ENCODE assay signal across 11 mouse cellular contexts in the genomic region with DNA sequence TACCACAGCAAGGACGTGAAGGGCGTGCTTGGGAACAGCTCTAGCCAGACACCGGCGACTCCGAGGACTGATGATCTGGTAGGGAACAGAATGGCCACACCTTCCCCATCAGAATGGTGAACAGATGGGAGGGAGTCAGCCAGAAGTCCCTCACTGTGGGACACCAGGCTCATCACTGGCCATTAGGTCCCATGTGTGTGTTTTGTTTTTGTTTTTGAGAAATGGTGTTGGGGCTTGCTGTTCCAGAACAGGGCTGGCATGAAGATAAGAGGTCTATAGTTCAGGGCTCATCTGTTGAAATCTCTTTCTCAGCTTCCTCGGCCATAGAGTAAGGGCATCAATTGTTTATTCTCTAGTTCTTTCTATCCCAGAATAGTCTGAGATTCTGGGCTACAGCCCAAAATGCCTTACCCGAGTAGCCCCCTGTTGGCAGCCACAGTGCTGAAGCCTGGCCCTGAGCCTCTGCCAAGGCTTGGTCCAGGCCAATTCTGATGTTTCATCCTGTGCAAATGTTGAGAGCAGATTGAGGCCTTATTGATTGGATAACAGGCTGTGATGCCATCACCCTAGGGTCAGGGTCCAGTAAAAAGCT. TPM values are rescaled to one million over a fixed set of nuclear protein-coding genes. Genes with fewer than 3 reads are reported as not detected.
DNase-seq lines count a peak whose midpoint lies in the region; ATAC-seq and TF ChIP-seq lines count a peak whose summit lies in the region.
"Had no signal": no experiment of that assay in that cellular context is flagged by ENCODE, and none has a peak within 500 bp of the region (broad histone marks: within the 10 kb centered on the region; RNA-seq: fewer than 3 reads in every experiment).

No protein-coding gene starts in this region.

- no peak overlapping the region; the same call in 1 of the 2 replicates for H3K27ac ChIP-seq in heart, embryonic 10.5 days
- H3K27ac ChIP-seq in cortical plate, adult 2 months (ENCODE audit: insufficient read depth, low read length) = peak overlapping the region; percentile 80; the same call in 1 of the 2 replicates
- H3K27ac ChIP-seq: liver, embryonic 15.5 days had no signal

- H3K4me3 ChIP-seq in heart, embryonic 10.5 days = no peak overlapping the region
- no peak overlapping the region for H3K4me3 ChIP-seq in cortical plate, adult 2 months (ENCODE audit: insufficient read depth, low read length)
- H3K4me3 ChIP-seq: liver, embryonic 15.5 days had no signal

- intact Hi-C loops in left cerebral cortex, postnatal 4 days (cut with DNase I) = no loop called here

- TF ChIP-seq CTCF in brain, embryonic 14.5 days (IDR thresholded peaks at IDR 0.05; ENCODE audit: borderline replicate concordance, extremely low read depth, insufficient read depth, insufficient read length) = no peak
- TF ChIP-seq CTCF in cortical plate, adult 2 months (IDR thresholded peaks at IDR 0.05; ENCODE audit: extremely low read depth, insufficient read depth, low read length) = no peak

- H3K4me1 ChIP-seq in heart, embryonic 10.5 days = peaks cover 35% of the 10 kb centered on the region
- H3K4me1 ChIP-seq in cortical plate, adult 2 months (ENCODE audit: control insufficient read depth, insufficient read depth, low read length) = peaks cover 13% of the 10 kb centered on the region

- 66% methylated on average over 7 of the region's 7 CpGs for WGBS in heart, embryonic 10.5 days

- H3K27me3 ChIP-seq in heart, embryonic 10.5 days (ENCODE audit: insufficient read depth, poor library complexity, severe bottlenecking) = peaks cover 24% of the 10 kb centered on the region; the same call in 1 of the 2 replicates

- no peaks in the 10 kb centered on the region for H3K9me3 ChIP-seq in heart, embryonic 10.5 days
- H3K9me3 ChIP-seq: liver, embryonic 15.5 days had no signal

- ATAC-seq in megakaryocyte-erythroid progenitor cell, adult 5-6 weeks (replicated peaks; ENCODE audit: low FRiP score, low TSS enrichment, poor library complexity, severe bottlenecking) = no peak

- H3K36me3 ChIP-seq in heart, embryonic 10.5 days = 0 out of 2 replicates have a peak, but pooled peaks cover 5% of the 10 kb centered on the region
- H3K36me3 ChIP-seq: liver, embryonic 15.5 days had no signal

- peak; percentile 72 for DNase-seq in heart, postnatal 4 days
- DNase-seq in heart, embryonic 10.5 days (ENCODE audit: low spot score) = no peak
- DNase-seq in brain, embryonic 14.5 days (ENCODE audit: low read depth) = peak; percentile 89
- DNase-seq in left cerebral cortex, postnatal 4 days = peak; percentile 95
- no peak for DNase-seq in frontal cortex, postnatal 14 days (ENCODE audit: low spot score in 2 of 2)
- DNase-seq in spleen, adult 12 weeks (ENCODE audit: low spot score) = no peak

- no peak for TF ChIP-seq POLR2A in brain, embryonic 14.5 days (IDR thresholded peaks at IDR 0.05; ENCODE audit: borderline replicate concordance, extremely low read depth, insufficient read depth, insufficient read length, poor library complexity, severe bottlenecking)
- TF ChIP-seq POLR2A in cortical plate, adult 2 months (IDR thresholded peaks at IDR 0.05; ENCODE audit: extremely low read depth, insufficient read depth, low read length) = no peak

RNA-seq across cellular contexts. Expression of a gene that starts 4.5 kb away (rescaled TPM):
- 10 to 100 TPM; 44.4 to 46.1 TPM for total RNA-seq in heart, postnatal 4 days (2021)
- polyA plus RNA-seq in heart, embryonic 10.5 days (2016; fragmentation: Nextera tagmentation; extraction: Ambion mirVana) = 25.5 and 28.4 TPM in 2 replicates
- polyA plus RNA-seq in brain, embryonic 14.5 days (2012; rRNA removed) = 62.7 and 89.6 TPM in 2 replicates
- polyA plus RNA-seq in cortical plate, adult 2 months (2012; rRNA removed) = 77.9 and 93.2 TPM in 2 replicates
- 10 to 100 TPM; 67.5 to 67.6 TPM for total RNA-seq in left cerebral cortex, postnatal 4 days (2021)
- total RNA-seq in megakaryocyte-erythroid progenitor cell, adult 5-6 weeks (2014; fragmentation: Nextera tagmentation) = 0.45 and 1.4 TPM in 2 replicates
- 1.3 TPM in 1 of 2 replicates, not detected in the other for total RNA-seq in megakaryocyte-erythroid progenitor cell, adult 5-6 weeks (2017)
- total RNA-seq: common myeloid progenitor, adult 5-6 weeks; hematopoietic stem cell, adult 5-6 weeks had no signal

RNA-seq across cellular contexts. Expression of a gene that starts 29.9 kb away (rescaled TPM):
- 10 to 100 TPM; 14.6 to 15.9 TPM for total RNA-seq in heart, postnatal 4 days (2021)
- polyA plus RNA-seq in heart, embryonic 10.5 days (2016; fragmentation: Nextera tagmentation; extraction: Ambion mirVana) = 16.1 and 21.6 TPM in 2 replicates
- polyA plus RNA-seq in brain, embryonic 14.5 days (2012; rRNA removed) = 40.0 and 46.2 TPM in 2 replicates
- polyA plus RNA-seq in cortical plate, adult 2 months (2012; rRNA removed) = 63.6 and 66.2 TPM in 2 replicates
- 10 to 100 TPM; 16.6 to 21.3 TPM for total RNA-seq in left cerebral cortex, postnatal 4 days (2021)
- 8.4 and 12.8 TPM in 2 replicates for total RNA-seq in megakaryocyte-erythroid progenitor cell, adult 5-6 weeks (2014; fragmentation: Nextera tagmentation)
- 2.2 and 3.8 TPM in 2 replicates for total RNA-seq in megakaryocyte-erythroid progenitor cell, adult 5-6 weeks (2017)

RNA-seq across cellular contexts. Expression of a gene that starts 51.8 kb away (rescaled TPM):
- under 1 TPM; 0.43 to 0.52 TPM for total RNA-seq in heart, postnatal 4 days (2021)
- polyA plus RNA-seq in heart, embryonic 10.5 days (2016; fragmentation: Nextera tagmentation; extraction: Ambion mirVana) = 14.8 and 37.5 TPM in 2 replicates
- polyA plus RNA-seq in brain, embryonic 14.5 days (2012; rRNA removed) = 8.3 and 12.1 TPM in 2 replicates
- polyA plus RNA-seq in cortical plate, adult 2 months (2012; rRNA removed) = not detected in 2 replicates
- not detected for total RNA-seq in left cerebral cortex, postnatal 4 days (2021)
- total RNA-seq in megakaryocyte-erythroid progenitor cell, adult 5-6 weeks (2014; fragmentation: Nextera tagmentation) = 0.20 TPM in 1 of 2 replicates, not detected in the other
- total RNA-seq in megakaryocyte-erythroid progenitor cell, adult 5-6 weeks (2017) = 0.19 TPM in 1 of 2 replicates, not detected in the other
- total RNA-seq: common myeloid progenitor, adult 5-6 weeks; hematopoietic stem cell, adult 5-6 weeks had no signal

RNA-seq across cellular contexts. Expression of a gene that starts 53.4 kb away (rescaled TPM):
- total RNA-seq in heart, postnatal 4 days (2021) = under 1 TPM; 0.50 to 0.93 TPM
- polyA plus RNA-seq in heart, embryonic 10.5 days (2016; fragmentation: Nextera tagmentation; extraction: Ambion mirVana) = 0.09 TPM in 1 of 2 replicates, not detected in the other
- 1.4 and 1.6 TPM in 2 replicates for polyA plus RNA-seq in brain, embryonic 14.5 days (2012; rRNA removed)
- 0.64 and 0.94 TPM in 2 replicates for polyA plus RNA-seq in cortical plate, adult 2 months (2012; rRNA removed)
- total RNA-seq in left cerebral cortex, postnatal 4 days (2021) = under 1 TPM; 0.40 to 0.64 TPM
- total RNA-seq in megakaryocyte-erythroid progenitor cell, adult 5-6 weeks (2014; fragmentation: Nextera tagmentation) = 0.61 and 1.5 TPM in 2 replicates
- total RNA-seq in megakaryocyte-erythroid progenitor cell, adult 5-6 weeks (2017) = 0.46 TPM in 1 of 2 replicates, not detected in the other

RNA-seq across cellular contexts. Expression of a gene that starts 53.5 kb away (rescaled TPM):
- not detected for total RNA-seq in heart, postnatal 4 days (2021)
- not detected in 2 replicates for polyA plus RNA-seq in heart, embryonic 10.5 days (2016; fragmentation: Nextera tagmentation; extraction: Ambion mirVana)
- polyA plus RNA-seq in brain, embryonic 14.5 days (2012; rRNA removed) = 0.04 and 0.05 TPM in 2 replicates
- polyA plus RNA-seq in cortical plate, adult 2 months (2012; rRNA removed) = not detected in 2 replicates
- not detected for total RNA-seq in left cerebral cortex, postnatal 4 days (2021)
- not detected in 2 replicates for total RNA-seq in megakaryocyte-erythroid progenitor cell, adult 5-6 weeks (2014; fragmentation: Nextera tagmentation)
- not detected in 2 replicates for total RNA-seq in megakaryocyte-erythroid progenitor cell, adult 5-6 weeks (2017)
- total RNA-seq: common myeloid progenitor, adult 5-6 weeks; hematopoietic stem cell, adult 5-6 weeks had no signal
- polyA plus RNA-seq: liver, embryonic 15.5 days had no signal

Comparison
In these comparisons a context has a peak if more than half of its experiments do, and no peak if none do; other contexts are left out.
1. DNase-seq: peak in heart, postnatal 4 days (single experiment), brain, embryonic 14.5 days (single experiment) and left cerebral cortex, postnatal 4 days (single experiment); none in heart, embryonic 10.5 days (single experiment), frontal cortex, postnatal 14 days (0 of 2) and spleen, adult 12 weeks (single experiment).
2. RNA of a gene that starts 4.5 kb away (total RNA-seq): 67.5 to 67.6 TPM in left cerebral cortex, postnatal 4 days and 44.4 to 46.1 TPM in heart, postnatal 4 days; 0.45 to 1.4 TPM in megakaryocyte-erythroid progenitor cell, adult 5-6 weeks; every median in the first group is over 10 times any median in the second.